Mouse (Mus musculus): ENCODE results near the gene Snapc2. TPM values are rescaled to one million over a fixed set of nuclear protein-coding genes. Genes with fewer than 3 reads are reported as not detected.

The Snapc2 gene
- polyA plus RNA-seq, 1 experiment from 2014 or later, result 57.1 TPM

DNA sequence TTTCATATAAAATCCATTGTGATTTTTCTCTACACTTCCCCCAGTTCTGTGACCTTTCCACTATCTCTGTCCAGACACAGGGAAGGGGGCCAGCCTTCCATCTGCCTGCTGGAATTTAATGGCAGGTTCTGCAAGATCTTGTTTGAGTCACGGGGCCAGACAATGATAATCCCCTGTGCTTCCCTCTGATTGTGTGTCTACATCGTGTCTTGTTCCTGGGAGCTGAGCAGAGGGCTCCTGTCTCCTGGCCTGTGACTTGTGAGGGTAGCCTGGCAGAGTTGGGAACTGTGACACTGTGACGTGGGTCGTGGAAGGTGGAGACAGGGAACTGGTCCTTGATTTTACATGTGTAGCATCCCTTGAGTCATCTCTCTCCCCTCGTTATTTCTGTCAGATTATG, 23.1 kb upstream of the Snapc2 start:
- 67% methylated on average over 5 of the region's 5 CpGs for WGBS
- no peaks in the 10 kb centered on the region for H3K36me3 ChIP-seq (ENCODE audit: control insufficient read depth, insufficient read depth, low read length)
- no peak for ATAC-seq (ENCODE audit: insufficient number of reproducible peaks, insufficient read depth, low FRiP score, low read depth)

DNA sequence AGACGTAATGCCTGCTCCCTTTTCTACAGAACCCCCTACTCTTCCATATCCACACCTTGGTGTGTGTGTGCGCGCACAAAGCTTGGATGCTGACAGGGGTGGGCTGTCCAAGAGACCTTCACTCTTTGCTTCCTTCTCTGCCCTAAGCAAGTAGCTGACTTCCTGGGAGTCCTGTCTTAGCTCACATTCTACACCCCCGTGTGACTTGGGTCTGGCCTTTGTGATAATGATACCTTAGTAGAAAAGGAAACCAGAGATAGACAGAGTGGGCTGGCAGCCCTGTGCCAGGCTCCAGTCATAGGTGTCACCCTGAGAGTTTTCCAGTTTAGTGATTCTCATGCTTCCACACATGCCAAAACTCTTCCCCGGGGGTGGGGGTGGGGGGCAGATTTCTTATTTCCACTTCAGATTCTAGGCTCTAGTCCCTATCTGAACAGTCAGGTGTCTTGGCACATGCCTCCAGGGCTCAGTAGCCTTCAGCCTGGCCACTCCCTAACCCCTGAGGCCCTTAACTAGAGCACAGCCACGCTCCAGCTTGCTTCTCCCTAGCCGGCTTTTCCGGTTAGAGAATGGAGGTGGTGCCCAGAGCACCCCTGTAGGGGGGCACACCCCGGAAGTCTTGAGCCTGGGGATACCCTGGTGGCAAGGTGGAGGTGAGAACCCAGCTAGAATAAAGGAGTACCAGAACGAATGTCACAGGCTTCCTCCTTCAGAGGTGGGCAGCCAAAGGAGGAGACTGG, 22.1 kb upstream of the Snapc2 start:
- no peaks in the 10 kb centered on the region for H3K36me3 ChIP-seq (ENCODE audit: control insufficient read depth, insufficient read depth, low read length)
- H3K9ac ChIP-seq (replicated peaks; ENCODE audit: low read depth, low read length), result no peak overlapping the region
- WGBS, result 56% methylated on average over 10 of the region's 10 CpGs
- no peaks in the 10 kb centered on the region for H3K9me3 ChIP-seq (ENCODE audit: control insufficient read depth, low read depth, low read length)
- no peak overlapping the region for H3K4me2 ChIP-seq (replicated peaks; ENCODE audit: low read depth, low read length)
- no peak overlapping the region for H3K4me3 ChIP-seq (ENCODE audit: low read depth, low read length)
- H3K27ac ChIP-seq (ENCODE audit: low read length), result no peak overlapping the region
- no peaks in the 10 kb centered on the region for H3K27me3 ChIP-seq (ENCODE audit: control insufficient read depth, insufficient read depth, low read length)
- no peaks in the 10 kb centered on the region for H3K4me1 ChIP-seq (ENCODE audit: control insufficient read depth, insufficient read depth, low read length)
- ATAC-seq (ENCODE audit: insufficient number of reproducible peaks, insufficient read depth, low FRiP score, low read depth), result peak; percentile 60; the same call in 1 of the 2 replicates

More for the DNA sequence above, 23.1 kb upstream of the Snapc2 start:
- no peak overlapping the region for H3K27ac ChIP-seq (ENCODE audit: low read length)
- H3K9me3 ChIP-seq (ENCODE audit: control insufficient read depth, low read depth, low read length), result no peaks in the 10 kb centered on the region
- no peak overlapping the region for H3K4me3 ChIP-seq (ENCODE audit: low read depth, low read length)
- H3K4me2 ChIP-seq (replicated peaks; ENCODE audit: low read depth, low read length), result no peak overlapping the region
- no peak overlapping the region for H3K9ac ChIP-seq (replicated peaks; ENCODE audit: low read depth, low read length)
- no peaks in the 10 kb centered on the region for H3K27me3 ChIP-seq (ENCODE audit: control insufficient read depth, insufficient read depth, low read length)
- H3K4me1 ChIP-seq (ENCODE audit: control insufficient read depth, insufficient read depth, low read length), result no peaks in the 10 kb centered on the region

DNA sequence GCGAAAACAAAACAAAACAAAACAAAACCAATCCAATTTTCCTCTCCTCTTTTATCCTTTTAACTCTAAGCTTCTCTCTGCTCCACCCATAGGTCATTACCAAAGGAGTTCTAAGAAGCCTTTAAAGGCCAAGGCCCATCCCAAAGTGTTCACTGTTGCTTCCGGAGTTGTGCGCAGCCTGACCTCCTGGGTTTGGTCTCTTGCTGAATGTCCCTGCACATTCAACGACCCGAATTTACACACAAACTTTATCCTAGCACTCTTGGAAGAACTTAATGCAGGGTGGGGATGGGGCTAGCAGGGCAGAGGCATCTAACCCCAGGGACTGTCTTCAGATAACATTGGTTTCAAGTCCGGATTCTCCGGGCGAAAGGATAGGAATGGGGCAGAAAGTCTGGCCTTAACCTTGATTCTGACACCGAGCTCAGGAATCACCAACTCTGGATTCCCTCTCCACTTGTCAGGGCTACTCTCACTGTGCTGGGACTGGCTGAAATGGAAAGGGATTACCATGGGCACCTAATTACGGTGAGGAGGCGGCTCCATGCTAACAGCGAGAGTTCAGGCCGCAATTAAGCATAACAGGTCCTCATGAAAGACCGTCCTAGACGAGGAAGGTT, 15.0 kb upstream of the Snapc2 start:
- peak overlapping the region; percentile 70 for H3K4me2 ChIP-seq (replicated peaks; ENCODE audit: low read depth, low read length)
- no peaks in the 10 kb centered on the region for H3K9me3 ChIP-seq (ENCODE audit: control insufficient read depth, low read depth, low read length)
- 17% methylated on average over 15 of the region's 15 CpGs for WGBS
- peak overlapping the region; percentile 97 for H3K27ac ChIP-seq (ENCODE audit: low read length)
- H3K9ac ChIP-seq (replicated peaks; ENCODE audit: low read depth, low read length), result peak overlapping the region; percentile 60
- H3K4me1 ChIP-seq (ENCODE audit: control insufficient read depth, insufficient read depth, low read length), result peaks cover 17% of the 10 kb centered on the region
- no peaks in the 10 kb centered on the region for H3K27me3 ChIP-seq (ENCODE audit: control insufficient read depth, insufficient read depth, low read length)
- no peak for ATAC-seq (ENCODE audit: insufficient number of reproducible peaks, insufficient read depth, low FRiP score, low read depth)
- H3K36me3 ChIP-seq (ENCODE audit: control insufficient read depth, insufficient read depth, low read length), result peaks cover 9% of the 10 kb centered on the region; the same call in 1 of the 2 replicates
- H3K4me3 ChIP-seq (ENCODE audit: low read depth, low read length), result peak overlapping the region; percentile 74

DNA sequence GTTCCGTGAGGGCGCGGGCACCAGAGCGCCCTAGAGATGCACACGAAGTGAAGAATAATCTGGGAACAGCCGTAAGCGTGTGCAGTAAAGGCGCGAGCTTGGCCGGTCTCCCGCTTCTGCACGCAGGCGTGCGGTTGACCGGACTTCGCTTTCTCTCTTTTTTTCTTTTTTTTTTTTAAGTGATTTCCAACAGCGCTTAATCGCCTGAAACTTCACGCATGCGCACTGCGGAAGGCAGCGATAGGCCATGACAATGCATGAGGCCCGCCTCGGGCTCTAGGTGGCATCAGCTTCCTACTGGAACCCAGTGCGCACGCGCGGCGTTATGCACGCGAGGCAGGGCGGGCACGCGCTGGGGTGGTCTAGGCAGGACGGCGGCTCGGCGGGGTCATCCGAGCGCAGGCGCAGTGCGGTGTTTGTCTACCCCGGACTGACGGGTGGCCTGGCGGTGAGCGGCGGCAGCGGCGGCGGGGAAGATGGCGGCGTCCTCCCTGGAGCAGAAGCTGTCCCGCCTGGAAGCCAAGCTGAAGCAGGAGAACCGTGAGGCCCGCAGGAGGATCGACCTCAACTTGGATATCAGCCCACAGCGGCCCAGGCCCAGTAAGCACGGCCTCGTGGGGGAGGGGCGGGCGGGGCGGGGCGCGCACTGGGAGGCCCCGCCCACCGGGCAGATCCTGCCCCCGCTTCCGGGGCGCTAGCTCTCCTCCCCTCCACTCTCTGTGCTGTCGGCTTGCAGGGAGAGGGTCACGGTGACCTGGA, 14.3 kb upstream of the Snapc2 start, which contains the start of the genes Map2k7 and Gm49320:
TSS of gene Map2k7 (plus strand) at position 307 of the 759 bp plus-strand sequence.
TSS of gene Gm49320 (plus strand) at position 432 of the 759 bp plus-strand sequence.
- Histone ChIP-seq H3K4me1 (ENCODE audit: control insufficient read depth, insufficient read depth, low read length) (peaks cover 17% of the 10 kb centered on the region), H3K27me3 (ENCODE audit: control insufficient read depth, insufficient read depth, low read length) (no peaks in the 10 kb centered on the region), H3K9ac (replicated peaks; ENCODE audit: low read depth, low read length) (peak within 1 kb of the TSS; percentile 60), H3K36me3 (ENCODE audit: control insufficient read depth, insufficient read depth, low read length) (peaks cover 16% of the 10 kb centered on the region), H3K4me2 (replicated peaks; ENCODE audit: low read depth, low read length) (peak within 1 kb of the TSS; percentile 76), H3K4me3 (ENCODE audit: low read depth, low read length) (peak within 1 kb of the TSS; percentile 74), H3K9me3 (ENCODE audit: control insufficient read depth, low read depth, low read length) (no peaks in the 10 kb centered on the region), H3K27ac (ENCODE audit: low read length) (peak within 1 kb of the TSS; percentile 97)
- ATAC-seq (ENCODE audit: insufficient number of reproducible peaks, insufficient read depth, low FRiP score, low read depth), result peak; percentile 95
- WGBS, result under 1% methylated on average over 67 of the region's 71 CpGs

DNA sequence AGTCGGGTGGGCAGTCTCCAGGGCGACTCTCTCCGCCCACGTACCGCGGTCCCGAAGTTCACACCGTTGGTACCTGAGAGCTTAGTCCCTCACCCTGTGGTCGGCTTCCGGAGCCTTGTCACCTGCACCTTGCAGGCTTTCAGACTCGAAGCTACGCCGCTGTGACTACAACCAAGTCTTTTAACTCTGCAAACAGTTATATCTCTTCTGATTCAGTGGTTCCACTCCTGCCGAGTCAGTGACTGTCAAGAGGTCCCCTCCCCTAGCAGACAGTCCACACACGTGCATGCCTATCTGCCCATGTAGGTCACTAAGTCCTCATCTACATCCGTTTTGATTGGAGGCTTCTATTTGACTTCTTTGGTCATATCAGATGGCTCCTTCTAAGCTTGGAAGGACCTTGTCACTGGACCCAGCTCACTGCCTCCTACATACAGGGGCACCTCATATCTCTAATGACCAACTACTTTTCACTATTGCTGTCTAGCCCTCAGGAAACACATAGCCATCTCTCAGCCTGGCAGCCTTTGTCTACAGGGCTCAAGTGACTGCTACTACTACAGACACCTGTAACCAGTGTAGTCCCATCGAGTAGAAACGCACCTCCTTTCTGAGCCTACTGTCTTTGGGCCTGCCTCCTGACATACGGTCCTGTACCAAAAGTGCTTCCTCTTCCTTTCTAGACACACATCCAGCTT, 13.5 kb upstream of the Snapc2 start:
- peak; percentile 24 for ATAC-seq (ENCODE audit: insufficient number of reproducible peaks, insufficient read depth, low FRiP score, low read depth)
- Histone ChIP-seq H3K27me3 (ENCODE audit: control insufficient read depth, insufficient read depth, low read length) (no peaks in the 10 kb centered on the region), H3K9ac (replicated peaks; ENCODE audit: low read depth, low read length) (peak overlapping the region; percentile 56), H3K4me1 (ENCODE audit: control insufficient read depth, insufficient read depth, low read length) (peaks cover 17% of the 10 kb centered on the region), H3K9me3 (ENCODE audit: control insufficient read depth, low read depth, low read length) (no peaks in the 10 kb centered on the region), H3K27ac (ENCODE audit: low read length) (peak overlapping the region; percentile 80), H3K4me2 (replicated peaks; ENCODE audit: low read depth, low read length) (peak overlapping the region; percentile 76), H3K36me3 (ENCODE audit: control insufficient read depth, insufficient read depth, low read length) (peaks cover 23% of the 10 kb centered on the region), H3K4me3 (ENCODE audit: low read depth, low read length) (peak overlapping the region; percentile 74)
- WGBS, result 11% methylated on average over 19 of the region's 19 CpGs

DNA sequence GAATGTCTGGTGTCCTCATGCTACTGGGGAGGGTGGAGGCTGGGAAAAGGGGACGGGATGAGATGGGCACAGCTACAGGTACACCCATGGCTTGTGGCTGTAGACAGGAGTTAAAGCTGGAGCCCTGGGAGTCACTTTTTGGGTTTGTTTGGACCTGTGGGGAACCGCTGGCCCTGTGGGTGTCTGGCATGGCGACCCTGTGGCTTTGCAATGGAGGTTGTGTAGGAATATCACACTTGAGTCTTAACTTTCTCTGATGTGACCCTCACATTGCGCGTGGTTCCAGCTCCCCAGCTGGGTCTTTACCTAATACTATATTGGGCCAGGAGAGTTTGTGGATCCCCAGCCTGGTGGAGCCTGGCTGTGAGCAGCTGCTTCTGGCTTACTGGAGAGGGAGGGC, 7.8 kb upstream of the Snapc2 start:
- Histone ChIP-seq H3K27ac (ENCODE audit: low read length) (no peak overlapping the region), H3K4me2 (replicated peaks; ENCODE audit: low read depth, low read length) (no peak overlapping the region), H3K9me3 (ENCODE audit: control insufficient read depth, low read depth, low read length) (no peaks in the 10 kb centered on the region), H3K27me3 (ENCODE audit: control insufficient read depth, insufficient read depth, low read length) (no peaks in the 10 kb centered on the region), H3K36me3 (ENCODE audit: control insufficient read depth, insufficient read depth, low read length) (peaks cover 68% of the 10 kb centered on the region), H3K9ac (replicated peaks; ENCODE audit: low read depth, low read length) (no peak overlapping the region), H3K4me1 (ENCODE audit: control insufficient read depth, insufficient read depth, low read length) (peaks cover 3% of the 10 kb centered on the region), H3K4me3 (ENCODE audit: low read depth, low read length) (no peak overlapping the region)
- no peak for ATAC-seq (ENCODE audit: insufficient number of reproducible peaks, insufficient read depth, low FRiP score, low read depth)
- WGBS, result 89% methylated on average over 5 of the region's 5 CpGs

DNA sequence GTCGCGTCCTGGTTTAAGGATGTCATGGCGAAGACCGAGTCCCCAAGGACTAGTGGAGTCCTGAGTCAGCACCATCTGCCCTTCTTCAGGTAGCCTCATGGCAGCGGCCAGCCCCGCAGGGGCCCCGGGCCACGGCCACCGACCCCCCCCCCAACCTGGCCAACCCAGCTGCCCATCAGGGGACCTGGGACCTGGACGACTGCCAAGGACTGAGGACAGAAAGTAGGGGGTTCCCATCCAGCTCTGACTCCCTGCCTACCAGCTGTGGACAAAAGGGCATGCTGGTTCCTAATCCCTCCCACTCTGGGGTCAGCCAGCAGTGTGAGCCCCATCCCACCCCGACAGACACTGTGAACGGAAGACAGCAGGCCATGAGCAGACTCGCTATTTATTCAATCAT, 7.1 kb upstream of the Snapc2 start:
- H3K4me2 ChIP-seq (replicated peaks; ENCODE audit: low read depth, low read length), result no peak overlapping the region
- H3K4me1 ChIP-seq (ENCODE audit: control insufficient read depth, insufficient read depth, low read length), result peaks cover 2% of the 10 kb centered on the region; the same call in 1 of the 2 replicates
- peaks cover 68% of the 10 kb centered on the region for H3K36me3 ChIP-seq (ENCODE audit: control insufficient read depth, insufficient read depth, low read length)
- no peak overlapping the region for H3K4me3 ChIP-seq (ENCODE audit: low read depth, low read length)
- ATAC-seq (ENCODE audit: insufficient number of reproducible peaks, insufficient read depth, low FRiP score, low read depth), result no peak
- no peaks in the 10 kb centered on the region for H3K27me3 ChIP-seq (ENCODE audit: control insufficient read depth, insufficient read depth, low read length)
- no peaks in the 10 kb centered on the region for H3K9me3 ChIP-seq (ENCODE audit: control insufficient read depth, low read depth, low read length)
- 87% methylated on average over 13 of the region's 13 CpGs for WGBS
- H3K27ac ChIP-seq (ENCODE audit: low read length), result no peak overlapping the region
- H3K9ac ChIP-seq (replicated peaks; ENCODE audit: low read depth, low read length), result no peak overlapping the region

DNA sequence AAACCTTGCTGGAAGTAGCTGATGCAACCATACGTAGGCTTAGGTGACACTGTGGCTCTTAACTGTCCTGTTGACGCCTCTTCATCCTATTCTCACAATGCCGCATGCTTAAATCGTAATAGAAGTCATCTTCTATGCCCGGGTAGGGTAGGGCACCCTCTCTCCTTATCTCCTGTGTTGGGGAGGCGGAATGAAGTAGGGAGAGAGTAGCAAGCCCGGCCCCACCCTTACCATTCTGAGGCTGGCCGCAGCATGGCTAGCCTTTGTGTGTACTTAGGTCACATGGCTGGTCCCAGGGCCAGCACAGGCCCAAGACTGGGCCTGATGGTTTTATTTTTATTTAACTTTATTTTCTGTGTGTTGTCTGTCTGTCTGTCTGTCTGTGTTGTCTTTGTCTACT, 5.6 kb upstream of the Snapc2 start:
- 88% methylated on average over 8 of the region's 8 CpGs for WGBS
- H3K9me3 ChIP-seq (ENCODE audit: control insufficient read depth, low read depth, low read length), result no peaks in the 10 kb centered on the region
- no peak overlapping the region for H3K4me3 ChIP-seq (ENCODE audit: low read depth, low read length)
- no peaks in the 10 kb centered on the region for H3K27me3 ChIP-seq (ENCODE audit: control insufficient read depth, insufficient read depth, low read length)
- peaks cover 3% of the 10 kb centered on the region; the same call in 1 of the 2 replicates for H3K4me1 ChIP-seq (ENCODE audit: control insufficient read depth, insufficient read depth, low read length)
- no peak for ATAC-seq (ENCODE audit: insufficient number of reproducible peaks, insufficient read depth, low FRiP score, low read depth)
- H3K9ac ChIP-seq (replicated peaks; ENCODE audit: low read depth, low read length), result no peak overlapping the region
- no peak overlapping the region for H3K4me2 ChIP-seq (replicated peaks; ENCODE audit: low read depth, low read length)
- peaks cover 62% of the 10 kb centered on the region for H3K36me3 ChIP-seq (ENCODE audit: control insufficient read depth, insufficient read depth, low read length)
- no peak overlapping the region for H3K27ac ChIP-seq (ENCODE audit: low read length)
